Mouse (Mus musculus): ENCODE measurements at regions not wholly inside any gene's neighbourhood (a gene's known extent, or its start where the extent isn't known, plus 50 kb on each side); places are given as distances from the start of the nearest gene placed in this dataset.

DNA sequence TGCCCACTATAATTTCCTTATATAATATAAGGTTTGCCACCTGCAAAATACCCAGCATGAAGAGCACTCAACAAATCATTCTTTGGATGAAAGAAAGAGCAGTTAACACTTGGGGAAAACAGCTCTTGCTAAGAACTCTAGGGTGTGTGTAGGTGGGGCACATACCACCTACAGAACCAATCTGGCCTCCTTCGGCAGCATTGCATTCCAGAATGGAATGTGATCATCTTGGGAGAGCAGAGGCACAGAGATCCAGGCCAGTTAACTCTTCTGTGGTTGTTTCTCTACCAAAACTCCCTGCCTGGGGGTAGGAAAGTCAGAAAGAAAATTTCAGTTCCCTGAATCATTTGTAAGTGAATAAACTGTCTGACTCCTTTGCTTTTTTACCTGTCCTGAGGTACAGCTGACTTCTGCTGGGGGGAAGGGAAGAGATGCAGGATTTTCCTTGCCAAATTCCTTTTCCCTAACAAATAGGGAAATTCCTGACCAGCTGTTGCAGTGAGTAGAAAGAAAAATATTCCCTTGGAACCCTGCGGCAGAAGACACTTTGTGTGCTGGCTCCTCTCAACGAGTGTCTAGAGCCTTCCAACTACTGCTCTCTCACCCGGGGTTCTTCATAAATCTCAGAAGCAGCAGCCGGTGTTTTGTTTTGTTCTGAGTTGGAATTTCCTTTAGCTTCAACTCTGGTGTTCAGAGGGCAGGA lies 112.8 kb upstream of the Frmd6 start:
- peak in 1 of 2 experiments; percentile 55 for DNase-seq (ENCODE audit: low spot score in 2 of 2)

DNA sequence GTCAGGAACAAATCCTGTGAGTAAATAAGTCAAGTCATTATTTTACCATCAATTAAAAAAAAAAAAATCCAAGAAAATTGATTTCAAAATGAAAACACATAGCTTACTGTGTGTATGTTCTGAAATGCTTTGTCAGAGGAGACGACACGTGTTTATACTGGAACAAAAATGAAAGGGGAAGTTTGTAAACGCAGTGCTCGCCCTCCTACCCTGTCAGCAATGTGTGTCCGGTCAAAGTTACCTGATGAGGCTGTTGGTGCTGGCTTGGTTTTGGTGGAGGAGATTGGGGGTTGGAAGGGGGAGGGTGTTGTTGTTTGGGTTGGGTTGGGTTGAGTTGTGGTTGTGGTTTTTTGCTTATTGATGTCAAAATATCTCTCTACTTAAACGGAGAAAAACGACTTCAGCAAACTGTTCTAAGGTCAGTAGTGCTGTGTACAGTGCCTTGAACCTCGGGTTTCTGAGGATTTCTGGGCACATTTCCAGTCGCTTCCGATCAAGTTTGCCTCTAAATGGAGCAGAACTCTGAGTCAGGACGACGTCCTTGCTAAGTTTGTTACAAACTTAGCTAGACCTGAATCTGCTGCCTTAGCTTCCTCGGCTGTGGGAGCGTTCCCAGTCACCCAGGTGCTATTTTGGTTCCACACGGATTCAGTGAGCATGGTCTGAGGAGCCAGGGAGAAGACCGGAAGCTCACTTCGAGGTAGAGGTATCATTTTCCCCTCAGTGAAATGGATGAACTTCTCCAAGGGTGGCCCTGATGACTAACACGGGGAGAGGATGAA lies 111.6 kb upstream of the Frmd6 start:
- peak; percentile 39 to 53 for DNase-seq (ENCODE audit: low spot score in 2 of 2)

DNA sequence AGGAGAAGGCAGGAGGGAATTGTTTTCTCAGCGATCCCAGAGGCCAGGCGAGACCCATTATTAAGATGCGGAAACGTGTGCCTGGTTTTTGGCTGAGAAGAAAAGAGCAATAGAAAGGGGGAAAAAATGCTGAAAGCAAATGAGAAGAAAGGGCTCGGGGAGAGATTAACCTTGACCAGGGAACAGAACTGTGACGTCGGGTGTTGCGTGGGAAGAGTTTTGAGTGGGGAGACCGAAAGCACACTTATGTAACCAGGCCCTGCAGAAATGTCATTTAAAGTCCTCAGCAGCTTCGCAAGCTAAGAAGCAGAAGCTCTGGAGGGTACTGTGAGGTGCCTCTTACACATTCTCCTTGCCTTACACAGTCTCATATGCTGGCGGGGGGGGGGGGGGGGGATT lies 111.0 kb upstream of the Frmd6 start:
- DNase-seq (ENCODE audit: low spot score in 2 of 2): peak; percentile 79 to 88

DNA sequence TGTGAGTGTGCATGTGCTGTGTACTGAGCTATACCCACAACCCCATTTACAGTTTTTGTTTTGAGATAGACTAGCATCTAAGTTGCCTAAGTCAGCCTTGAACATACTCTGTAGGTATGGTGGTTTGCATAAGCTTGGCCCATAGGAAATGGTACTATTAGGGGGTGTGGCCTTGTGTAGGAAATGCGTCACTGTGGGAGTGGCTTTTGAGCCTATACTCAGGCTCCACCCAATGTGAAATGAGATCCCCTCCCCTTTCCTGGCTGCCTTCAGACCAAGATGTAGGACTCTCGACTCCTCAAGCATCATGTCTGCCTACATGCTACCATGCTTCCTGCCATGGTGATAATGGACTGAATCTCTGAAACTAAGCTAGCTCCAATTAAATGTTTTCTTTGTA lies 109.5 kb upstream of the Frmd6 start:
- no peak for DNase-seq (ENCODE audit: low spot score in 2 of 2)

DNA sequence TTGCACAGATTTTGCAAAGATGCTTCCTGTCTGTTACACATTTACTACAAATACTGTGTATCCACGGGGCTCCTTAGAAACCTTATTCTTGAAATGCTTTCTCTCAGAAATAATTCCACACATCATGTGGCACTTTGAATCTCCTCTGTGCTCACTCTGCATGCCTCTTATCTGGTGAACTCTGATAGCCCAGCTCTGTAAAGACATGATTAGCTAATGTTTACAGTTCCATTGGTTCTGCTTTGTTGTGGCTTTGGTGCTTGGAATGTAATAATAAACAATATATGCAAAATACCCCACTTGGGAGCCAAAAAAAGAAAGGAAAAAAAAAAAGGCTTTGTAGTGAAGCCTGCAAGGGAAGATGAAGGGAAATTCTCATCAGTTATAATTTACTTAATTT lies 106.7 kb upstream of the Frmd6 start:
- DNase-seq (ENCODE audit: low spot score in 2 of 2): no peak

DNA sequence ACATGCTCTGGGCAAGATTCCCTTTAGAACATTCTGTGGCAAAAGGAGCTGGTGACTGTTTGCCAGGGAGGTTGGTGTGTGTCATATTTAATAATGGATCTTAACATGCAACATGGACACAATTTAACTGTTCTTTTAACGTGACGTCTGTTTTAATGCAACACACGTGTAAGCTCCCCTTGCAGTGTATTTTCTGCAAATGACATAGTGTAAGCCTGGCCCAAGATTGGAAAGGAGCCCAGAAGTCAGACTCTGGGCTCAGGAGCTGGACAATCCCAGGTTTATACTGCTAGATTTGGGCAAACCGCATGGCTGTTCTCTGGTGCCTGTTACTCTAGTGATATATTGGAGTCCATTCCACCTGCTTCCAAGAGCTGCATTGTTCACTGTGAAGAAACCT lies 106.1 kb upstream of the Frmd6 start:
- DNase-seq (ENCODE audit: low spot score in 2 of 2): no peak

DNA sequence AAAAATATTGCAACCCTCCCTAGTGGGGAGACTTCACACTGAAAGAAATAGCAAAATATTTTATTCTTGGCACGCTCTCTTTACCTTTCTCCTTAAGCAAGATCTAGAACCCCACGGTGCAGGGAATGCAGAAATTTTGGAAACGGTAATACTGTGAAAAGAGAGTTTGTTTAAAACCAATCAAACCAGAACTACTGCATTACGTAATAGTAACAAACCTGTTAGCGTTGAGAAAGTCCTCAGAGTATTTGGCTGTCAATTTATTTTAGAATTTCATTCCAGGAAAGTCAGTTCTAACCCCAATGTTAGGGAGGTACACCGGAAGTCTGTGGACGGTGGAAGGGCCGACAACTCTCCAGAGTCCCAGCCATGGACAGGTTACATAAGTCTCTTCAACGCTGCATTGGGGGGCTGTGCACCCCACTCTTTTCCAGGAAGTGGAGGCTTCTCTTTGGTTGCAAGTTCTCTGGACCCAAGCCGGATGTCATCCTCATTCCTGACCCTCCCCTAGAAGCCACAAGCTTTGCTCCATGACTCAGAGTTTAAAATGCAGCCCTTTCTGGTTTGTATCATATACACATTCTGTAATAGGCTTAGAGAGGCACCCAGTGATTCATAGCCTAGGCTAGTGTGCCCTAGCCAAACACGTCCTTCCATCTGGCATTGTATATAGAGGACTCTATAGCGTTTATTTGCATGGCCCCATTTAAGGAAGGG lies 105.0 kb upstream of the Frmd6 start:
- DNase-seq (ENCODE audit: low spot score in 2 of 2): no peak

DNA sequence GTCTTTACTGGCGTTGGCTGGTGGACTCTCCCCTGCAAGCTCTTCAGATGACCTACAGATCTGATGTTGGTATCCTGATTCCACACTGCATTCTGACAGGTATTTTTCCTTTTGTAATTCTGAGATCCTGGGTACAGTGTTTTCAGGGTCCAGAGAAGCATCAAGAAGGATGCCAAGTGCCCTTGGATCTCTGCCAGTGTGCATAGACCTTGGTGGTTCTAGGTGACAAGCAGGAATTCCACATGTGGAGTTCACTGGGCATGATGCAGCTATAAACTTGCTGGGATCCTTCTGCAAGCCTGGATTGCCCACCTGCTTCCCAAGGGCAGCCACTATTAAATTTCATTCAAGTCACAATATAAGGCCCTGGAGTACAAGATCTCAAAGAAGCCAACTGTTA lies 100.0 kb upstream of the Frmd6 start:
- no peak for DNase-seq (ENCODE audit: low spot score in 2 of 2)

DNA sequence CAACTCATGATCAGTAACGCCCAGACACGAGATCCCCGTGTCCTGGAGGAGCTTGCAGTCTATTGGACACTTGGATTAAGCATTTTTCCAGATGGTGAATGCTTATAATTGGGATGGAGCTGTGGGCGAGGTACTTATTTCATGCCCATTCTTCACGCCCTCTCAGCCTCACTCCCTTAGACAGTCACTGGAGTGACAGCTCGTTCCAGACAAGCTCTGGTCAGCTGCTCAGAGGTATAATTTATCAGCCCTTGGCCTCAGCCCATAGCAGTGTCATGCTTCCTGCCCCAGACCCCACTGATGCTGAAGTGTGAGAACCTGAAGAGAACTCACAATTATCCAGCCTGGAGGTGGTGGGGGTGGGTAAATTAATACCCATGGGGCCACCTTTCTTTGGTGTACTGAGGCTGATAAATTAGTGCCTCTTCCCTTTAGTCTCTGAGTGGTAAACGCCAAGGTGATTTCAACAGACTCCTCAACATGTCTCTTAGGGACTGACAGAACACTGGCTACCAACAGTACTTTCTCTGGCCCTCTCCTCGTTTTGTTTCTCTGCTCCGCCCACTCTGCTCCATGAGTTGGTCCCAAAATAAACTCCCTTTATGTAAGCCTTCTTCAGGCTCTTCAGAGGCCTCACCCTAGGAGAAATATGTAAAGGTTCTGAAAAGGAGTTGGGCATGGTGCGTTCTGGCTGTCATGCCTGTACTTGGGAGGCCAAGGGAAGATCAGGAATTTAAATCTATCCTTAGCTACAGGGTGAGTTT lies 97.6 kb upstream of the Frmd6 start:
- peak; percentile 32 to 48 for DNase-seq (ENCODE audit: low spot score in 2 of 2)

DNA sequence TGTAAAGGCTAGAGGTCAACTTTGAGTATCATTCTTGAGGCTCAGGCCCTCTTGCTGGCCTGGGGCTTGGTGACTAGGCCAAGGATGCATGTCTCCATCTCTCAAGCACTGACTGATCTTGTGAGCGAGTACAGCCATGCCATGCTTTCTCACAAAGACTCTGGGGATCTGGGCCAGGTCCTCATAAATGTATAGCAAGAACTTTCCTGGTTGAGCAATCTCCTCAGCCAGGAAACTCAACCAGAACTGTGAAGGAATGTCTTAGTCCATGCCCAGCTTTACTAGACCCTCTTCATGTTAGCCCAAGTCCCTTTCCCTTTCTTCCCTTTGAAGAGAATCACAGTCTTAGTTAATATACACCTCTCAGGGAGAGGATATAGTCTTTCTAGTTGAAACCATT lies 96.9 kb upstream of the Frmd6 start:
- no peak for DNase-seq (ENCODE audit: low spot score in 2 of 2)

DNA sequence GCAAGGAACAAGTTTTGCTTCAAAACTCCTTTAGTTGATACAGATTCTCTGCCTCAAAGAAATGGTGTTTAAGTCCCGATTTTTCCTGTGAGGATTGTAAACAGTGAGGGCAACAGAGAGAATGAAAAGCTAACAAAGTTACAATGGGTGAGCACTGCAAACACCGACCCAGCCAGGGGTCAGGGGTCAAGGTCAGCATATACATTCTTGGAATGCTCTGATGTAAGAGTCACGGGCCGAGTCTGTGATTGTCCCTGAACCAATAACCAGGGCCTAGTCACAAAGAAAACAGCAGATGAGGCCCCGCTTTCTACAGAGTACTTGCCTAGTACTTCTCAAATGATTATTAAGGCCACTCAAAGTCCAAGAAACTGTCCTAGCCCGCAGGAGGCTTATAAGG lies 95.4 kb upstream of the Frmd6 start:
- DNase-seq (ENCODE audit: low spot score in 2 of 2): no peak

DNA sequence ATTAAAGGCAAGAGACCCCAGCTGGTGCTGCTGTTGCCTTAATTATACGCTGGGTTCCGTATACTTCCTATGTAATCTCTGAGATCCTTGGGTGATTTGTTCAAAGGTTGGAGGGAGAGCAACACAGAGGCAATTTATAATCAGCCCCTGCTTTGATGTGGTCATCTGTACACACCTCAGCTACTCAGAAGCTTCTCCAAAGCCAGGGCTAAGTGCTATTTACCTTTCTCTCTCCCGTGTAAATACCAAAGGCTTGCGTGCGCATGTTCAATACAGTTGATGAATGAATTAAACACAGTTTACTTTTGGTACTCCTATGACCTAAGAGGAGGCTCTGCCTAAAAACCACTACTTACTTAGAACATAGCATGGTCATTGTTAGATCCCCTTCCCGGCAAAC lies 93.8 kb upstream of the Frmd6 start:
- DNase-seq (ENCODE audit: low spot score in 2 of 2): no peak

DNA sequence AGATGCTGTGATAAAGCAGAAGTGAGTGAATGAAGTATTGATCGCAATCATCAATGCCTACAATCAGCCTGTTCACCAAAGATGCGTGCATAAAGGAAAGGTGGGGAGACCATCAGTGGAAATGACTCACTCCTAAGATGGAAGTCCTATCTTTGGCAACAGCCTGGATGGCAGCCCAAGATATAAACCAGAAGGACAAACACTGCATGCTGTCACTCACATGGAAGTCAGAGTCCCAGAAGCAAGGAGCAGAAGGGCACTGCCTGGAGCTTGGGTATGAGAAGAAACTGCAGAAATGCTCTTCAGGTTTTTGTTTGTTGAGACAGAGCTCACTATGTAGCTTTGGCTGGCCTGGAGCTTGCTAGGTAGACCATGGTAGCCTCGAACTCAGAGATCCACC lies 92.7 kb upstream of the Frmd6 start:
- DNase-seq (ENCODE audit: low spot score in 2 of 2): no peak

DNA sequence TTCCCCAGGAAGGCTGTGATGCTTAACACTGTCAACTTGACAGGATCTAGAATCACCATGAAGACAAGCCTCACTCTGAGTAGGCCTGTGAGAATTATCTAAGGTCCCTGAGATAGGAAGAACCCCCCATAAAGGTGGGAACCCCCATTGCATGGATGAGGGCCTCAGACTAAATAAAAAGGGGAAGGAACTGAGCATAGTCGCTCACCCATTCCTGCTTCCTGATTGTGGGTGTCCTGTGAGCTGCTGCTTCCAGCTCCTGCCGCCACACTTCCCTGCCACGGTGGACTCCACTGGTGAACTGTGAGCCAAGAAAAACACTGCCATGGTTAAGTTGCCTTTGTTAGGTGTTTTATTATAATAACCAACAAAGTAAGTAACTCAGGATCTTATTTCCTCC lies 86.8 kb upstream of the Frmd6 start:
- DNase-seq (ENCODE audit: low spot score in 2 of 2): no peak

DNA sequence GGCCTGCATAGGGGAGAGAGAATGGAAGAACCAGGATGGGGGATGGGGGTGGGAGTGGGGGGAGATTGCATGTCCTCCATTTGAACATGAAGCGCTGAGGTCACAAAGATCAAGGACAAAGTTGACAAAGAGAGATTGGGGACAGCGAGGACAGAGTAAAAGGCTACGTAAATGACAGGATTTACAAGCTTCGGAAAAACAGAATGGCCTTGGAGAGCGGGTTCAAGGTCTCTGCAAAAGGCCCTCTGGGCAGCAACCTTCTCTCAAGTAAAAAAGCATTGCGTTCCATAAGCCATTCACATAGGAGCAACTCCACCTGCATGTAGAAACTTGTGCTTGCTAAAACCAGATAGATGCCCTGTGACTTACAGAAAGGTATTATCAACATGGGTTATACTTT lies 86.0 kb upstream of the Frmd6 start:
- DNase-seq (ENCODE audit: low spot score in 2 of 2): no peak

DNA sequence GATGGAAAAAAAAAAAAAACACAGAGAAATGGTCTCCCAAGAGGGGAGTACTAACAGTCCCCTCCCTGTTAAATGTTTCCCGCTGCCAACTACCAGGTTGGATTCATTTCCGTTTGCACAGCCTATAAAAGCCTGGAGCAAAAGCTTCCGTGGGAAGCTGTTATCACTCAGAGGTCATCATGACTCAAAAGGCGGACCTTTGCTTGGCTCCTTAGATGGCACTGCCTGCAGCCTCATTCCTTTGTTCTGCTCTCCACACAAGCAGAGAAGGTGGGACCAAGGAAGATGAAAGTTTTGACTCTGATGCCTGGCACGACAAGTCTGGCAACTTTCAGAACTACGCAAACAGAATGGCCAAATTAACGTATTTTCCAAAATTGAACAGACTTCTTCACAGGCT lies 85.5 kb upstream of the Frmd6 start:
- DNase-seq (ENCODE audit: low spot score in 2 of 2): no peak

DNA sequence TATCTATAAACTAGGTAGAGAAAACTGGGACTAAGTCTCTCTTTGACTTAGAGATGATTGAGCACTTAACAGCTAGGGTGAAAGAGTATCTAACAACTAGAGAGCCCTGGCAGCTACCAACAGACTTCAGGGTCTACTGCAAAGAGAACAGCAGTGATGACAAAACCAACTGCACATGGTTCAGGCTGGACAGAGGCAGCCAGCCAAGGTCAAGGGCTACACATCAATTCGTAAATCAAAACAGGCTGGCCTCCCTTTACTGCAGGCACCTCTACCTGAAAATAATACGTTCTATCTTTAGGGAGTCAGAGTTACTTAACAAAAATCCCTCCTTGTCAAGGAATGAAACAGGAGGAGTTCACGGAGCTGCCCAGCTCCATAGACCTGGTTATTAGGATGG lies 82.5 kb upstream of the Frmd6 start:
- no peak for DNase-seq (ENCODE audit: low spot score in 2 of 2)

DNA sequence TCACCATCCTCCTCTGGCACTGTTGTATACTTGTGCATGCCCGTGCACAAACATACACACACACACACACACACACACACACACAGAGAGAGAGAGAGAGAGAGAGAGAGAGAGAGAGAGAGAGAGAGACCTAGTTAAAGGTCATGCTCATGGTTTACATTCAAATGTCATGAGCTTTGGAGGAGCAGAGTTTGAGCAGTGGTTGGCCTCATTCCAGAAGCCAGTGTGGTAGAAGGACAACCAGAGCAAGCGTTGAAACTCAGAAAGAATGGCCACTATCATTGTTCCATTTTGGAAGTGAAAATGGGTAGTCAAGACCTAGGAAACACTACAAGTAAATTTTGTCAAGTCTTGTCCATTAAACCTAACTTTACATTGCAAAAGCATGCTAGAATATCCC lies 79.6 kb upstream of the Frmd6 start:
- no peak for DNase-seq (ENCODE audit: low spot score in 2 of 2)

DNA sequence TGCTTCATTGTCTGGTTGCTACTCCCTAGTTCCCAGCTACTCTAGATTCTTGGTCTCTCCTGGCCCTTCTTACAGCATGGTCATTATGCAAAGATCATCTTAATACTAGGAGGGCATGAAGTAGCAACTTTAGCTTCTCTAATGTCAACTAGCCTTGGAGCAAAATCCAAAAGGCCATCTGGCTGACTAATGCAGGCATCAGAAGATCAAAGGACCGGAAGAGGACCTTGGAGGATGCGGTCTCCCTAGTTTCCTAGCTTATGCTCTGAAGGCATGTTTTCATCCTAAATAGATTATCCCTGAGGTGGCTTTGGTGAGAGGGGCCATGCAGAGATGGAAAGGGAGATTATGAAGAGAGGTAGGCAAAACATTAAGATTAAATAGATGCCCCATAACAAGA lies 75.7 kb upstream of the Frmd6 start:
- no peak for DNase-seq (ENCODE audit: low spot score in 2 of 2)

DNA sequence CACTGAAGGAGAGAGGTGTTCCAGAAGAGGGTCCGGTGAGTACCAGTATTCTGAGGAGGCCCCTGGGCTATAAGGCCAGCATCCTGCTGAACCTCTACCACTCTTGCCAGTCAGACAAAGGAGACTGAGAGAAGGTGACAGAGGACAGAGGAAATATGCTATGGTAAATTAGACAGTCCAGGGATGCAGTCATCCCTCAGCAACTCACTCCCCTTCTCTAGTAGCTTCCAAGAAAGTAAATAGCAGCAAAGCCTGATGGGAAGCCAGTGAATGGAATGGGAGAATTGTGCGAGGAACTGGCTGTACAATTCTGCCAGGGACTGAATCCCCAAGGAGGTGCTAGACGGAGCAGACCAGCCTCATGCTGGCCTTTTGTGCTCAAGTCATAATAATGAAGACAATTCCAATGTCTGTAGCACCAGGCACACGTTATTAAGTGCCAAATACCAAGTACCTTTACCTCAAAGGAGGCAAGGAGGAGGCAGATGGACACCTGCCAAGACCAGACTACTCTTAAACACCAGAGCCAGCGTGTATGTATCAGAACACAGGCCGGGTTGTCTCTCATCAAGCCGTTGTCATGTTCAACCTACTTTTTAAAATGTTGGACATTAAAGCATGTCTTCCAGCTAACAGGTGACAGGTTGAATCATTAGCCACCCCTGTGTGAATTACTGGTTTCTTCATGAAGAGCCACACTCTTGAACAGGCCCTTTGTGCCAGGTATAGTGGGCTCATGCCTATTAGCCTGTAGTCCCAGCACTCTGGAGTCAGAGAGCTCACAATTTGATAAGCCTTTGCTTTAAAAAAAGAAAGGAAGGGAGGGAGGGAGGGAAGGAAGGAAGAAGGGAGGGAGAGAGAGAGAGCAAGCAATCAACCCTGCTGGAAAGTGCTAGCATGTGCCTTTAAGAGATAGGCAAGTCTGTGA lies 74.4 kb upstream of the Frmd6 start:
- DNase-seq (ENCODE audit: low spot score in 2 of 2): no peak
